In genomic region chr7:68829861-68830260, GRCm38 (mm10) we compare ENCODE assay signal across 8 mouse cellular contexts.
DNase-seq lines count a peak whose midpoint lies in the region; ATAC-seq lines count a peak whose summit lies in the region.

No protein-coding gene starts in this region.

- no peaks in the 10 kb centered on the region for H3K36me3 ChIP-seq in forebrain, embryonic 14.5 days (ENCODE audit: control insufficient read depth, insufficient read depth, low read length)
- H3K36me3 ChIP-seq in hindbrain, embryonic 10.5 days, result no peaks in the 10 kb centered on the region
- no peaks in the 10 kb centered on the region for H3K36me3 ChIP-seq in lung, embryonic 16.5 days (ENCODE audit: control insufficient read depth, insufficient read depth, low read length)

- ATAC-seq in forebrain, embryonic 14.5 days, result peak; percentile 86
- ATAC-seq in lung, embryonic 16.5 days (ENCODE audit: low read depth), result peak; percentile 51; the same call in 1 of the 2 replicates

- H3K4me3 ChIP-seq in forebrain, embryonic 14.5 days (ENCODE audit: low read depth, low read length), result no peak overlapping the region
- H3K4me3 ChIP-seq in hindbrain, embryonic 10.5 days, result no peak overlapping the region
- no peak overlapping the region for H3K4me3 ChIP-seq in lung, embryonic 16.5 days (ENCODE audit: low read length)

- H3K27ac ChIP-seq in forebrain, embryonic 14.5 days (ENCODE audit: low read depth, low read length), result no peak overlapping the region
- no peak overlapping the region for H3K27ac ChIP-seq in hindbrain, embryonic 10.5 days
- H3K27ac ChIP-seq in lung, embryonic 16.5 days (ENCODE audit: low read length), result no peak overlapping the region

- no peaks in the 10 kb centered on the region for H3K9me3 ChIP-seq in forebrain, embryonic 14.5 days (replicated peaks; ENCODE audit: control insufficient read depth, low read length)
- no peaks in the 10 kb centered on the region for H3K9me3 ChIP-seq in hindbrain, embryonic 10.5 days
- no peaks in the 10 kb centered on the region for H3K9me3 ChIP-seq in lung, embryonic 16.5 days (ENCODE audit: control insufficient read depth, low read length)

- H3K27me3 ChIP-seq in forebrain, embryonic 14.5 days (replicated peaks; ENCODE audit: control insufficient read depth, insufficient read depth, low read length), result no peaks in the 10 kb centered on the region
- no peaks in the 10 kb centered on the region for H3K27me3 ChIP-seq in hindbrain, embryonic 10.5 days (ENCODE audit: insufficient read depth, poor library complexity, severe bottlenecking)
- H3K27me3 ChIP-seq in lung, embryonic 16.5 days (ENCODE audit: control insufficient read depth, insufficient read depth, low read depth, low read length), result no peaks in the 10 kb centered on the region

- no peaks in the 10 kb centered on the region for H3K4me1 ChIP-seq in forebrain, embryonic 14.5 days (ENCODE audit: control insufficient read depth, insufficient read depth, low read length)
- peaks cover 4% of the 10 kb centered on the region; the same call in 1 of the 2 replicates for H3K4me1 ChIP-seq in hindbrain, embryonic 10.5 days (replicated peaks)
- no peaks in the 10 kb centered on the region for H3K4me1 ChIP-seq in lung, embryonic 16.5 days (replicated peaks; ENCODE audit: control insufficient read depth, insufficient read depth, low read length)

- no peak overlapping the region for H3K9ac ChIP-seq in forebrain, embryonic 14.5 days (ENCODE audit: low read length)
- no peak overlapping the region for H3K9ac ChIP-seq in lung, embryonic 16.5 days (ENCODE audit: low read length)

- peak; percentile 80 for DNase-seq in ES-CJ7 (ENCODE audit: low read depth, low spot score)
- DNase-seq in c-Kit-positive CD71-negative TER-119-negative erythroid progenitor cells, embryonic 14.5 days (ENCODE audit: low read depth), result peak; percentile 52
- DNase-seq in forebrain, embryonic 14.5 days (ENCODE audit: low spot score), result peak; percentile 89
- DNase-seq in hindbrain, embryonic 10.5 days (ENCODE audit: low spot score), result peak; percentile 80
- peak; percentile 73 to 92 for DNase-seq in layer of hippocampus, adult 18-20 months (ENCODE audit: low spot score in 2 of 2)
- DNase-seq in ovary, postnatal 10 days (ENCODE audit: low spot score), result peak; percentile 76
- DNase-seq in thymus, postnatal 25 days, result peak; percentile 44

- H3K4me2 ChIP-seq in forebrain, embryonic 14.5 days (ENCODE audit: low read length), result no peak overlapping the region
- no peak overlapping the region for H3K4me2 ChIP-seq in lung, embryonic 16.5 days (ENCODE audit: low read depth, low read length)

- WGBS in forebrain, embryonic 14.5 days, result 17% methylated on average over 8 of the region's 8 CpGs
- WGBS in hindbrain, embryonic 10.5 days, result 18% methylated on average over 8 of the region's 8 CpGs
- 15% methylated on average over 8 of the region's 8 CpGs for WGBS in lung, embryonic 16.5 days
